8 mouse cellular contexts compared by ENCODE assay signal in genomic region chr19:10023304-10023758, GRCm38 (mm10). TPM values are rescaled to one million over a fixed set of nuclear protein-coding genes. Genes with fewer than 3 reads are reported as not detected.
DNase-seq lines count a peak whose midpoint lies in the region; ATAC-seq and TF ChIP-seq lines count a peak whose summit lies in the region.

No protein-coding gene starts in this region.

- H3K4me1 ChIP-seq in forebrain, embryonic 12.5 days = peaks cover 11% of the 10 kb centered on the region
- H3K4me1 ChIP-seq in forebrain, embryonic 15.5 days = peaks cover 20% of the 10 kb centered on the region
- peaks cover 10% of the 10 kb centered on the region for H3K4me1 ChIP-seq in liver, adult 2 months (ENCODE audit: control insufficient read depth, insufficient read depth, low read length)

- ATAC-seq in forebrain, embryonic 12.5 days (ENCODE audit: low FRiP score) = no peak
- no peak for ATAC-seq in forebrain, embryonic 15.5 days (replicated peaks)
- peak; percentile 51 for ATAC-seq in granulocyte monocyte progenitor cell, adult 5-6 weeks (replicated peaks; ENCODE audit: poor library complexity, severe bottlenecking)
- peak; percentile 58 for ATAC-seq in megakaryocyte, adult 5-6 weeks (ENCODE audit: poor library complexity, severe bottlenecking)

- 68% methylated on average over 9 of the region's 9 CpGs for WGBS in forebrain, embryonic 12.5 days
- whole genome bisulfite sequencing in forebrain, embryonic 15.5 days = 73% methylated on average over 9 of the region's 9 CpGs
- 68% methylated on average over 9 of the region's 9 CpGs for WGBS in liver, adult 2 months

- no peak for DNase-seq in liver, adult 2 months (ENCODE audit: extremely low read depth, low read depth, low spot score)
- no peak for DNase-seq in liver
- DNase-seq in left cerebral cortex, adult 18-20 months (ENCODE audit: low spot score in 2 of 2) = no peak
- no peak for DNase-seq in right cerebral cortex, postnatal 14 days

- H3K9ac ChIP-seq in forebrain, embryonic 12.5 days = no peak overlapping the region
- no peak overlapping the region for H3K9ac ChIP-seq in forebrain, embryonic 15.5 days (replicated peaks)
- H3K9ac ChIP-seq in liver, adult 2 months (ENCODE audit: low read depth, low read length) = no peak overlapping the region

- H3K4me2 ChIP-seq in forebrain, embryonic 12.5 days = no peak overlapping the region
- no peak overlapping the region for H3K4me2 ChIP-seq in forebrain, embryonic 15.5 days (replicated peaks)

- no peak for TF ChIP-seq POLR2A in liver, adult 2 months (IDR thresholded peaks at IDR 0.05; ENCODE audit: extremely low read depth, insufficient read depth, low read length)

- no peak overlapping the region for H3K4me3 ChIP-seq in forebrain, embryonic 12.5 days (replicated peaks)
- H3K4me3 ChIP-seq in forebrain, embryonic 15.5 days = no peak overlapping the region
- no peak overlapping the region for H3K4me3 ChIP-seq in liver, adult 2 months (ENCODE audit: insufficient read depth, low read depth, low read length)

- TF ChIP-seq CTCF in liver, adult 2 months (IDR thresholded peaks at IDR 0.05; ENCODE audit: low read depth, low read length) = 0 out of 2 replicates have a peak, but pooled peaks have one; percentile 4

- H3K79me2 ChIP-seq in liver, adult 2 months (ENCODE audit: control insufficient read depth, insufficient read depth, low read length) = no peaks in the 10 kb centered on the region

- no peaks in the 10 kb centered on the region for H3K9me3 ChIP-seq in forebrain, embryonic 12.5 days
- no peaks in the 10 kb centered on the region for H3K9me3 ChIP-seq in forebrain, embryonic 15.5 days

- 0 out of 2 replicates have a peak overlapping the region, but pooled peaks have one; percentile 9 for H3K27ac ChIP-seq in forebrain, embryonic 12.5 days
- H3K27ac ChIP-seq in forebrain, embryonic 15.5 days (replicated peaks) = no peak overlapping the region
- H3K27ac ChIP-seq in liver, adult 2 months (replicated peaks; ENCODE audit: insufficient read depth, low read depth, low read length) = peak overlapping the region; percentile 70

- H3K36me3 ChIP-seq in forebrain, embryonic 12.5 days (replicated peaks) = no peaks in the 10 kb centered on the region
- no peaks in the 10 kb centered on the region for H3K36me3 ChIP-seq in forebrain, embryonic 15.5 days
- no peaks in the 10 kb centered on the region for H3K36me3 ChIP-seq in liver, adult 2 months (ENCODE audit: control insufficient read depth, insufficient read depth, low read length)

- peaks cover 12% of the 10 kb centered on the region; the same call in 1 of the 2 replicates for H3K27me3 ChIP-seq in forebrain, embryonic 12.5 days
- H3K27me3 ChIP-seq in forebrain, embryonic 15.5 days = no peaks in the 10 kb centered on the region
- H3K27me3 ChIP-seq in liver, adult 2 months (ENCODE audit: control insufficient read depth, insufficient read depth, low read length) = no peaks in the 10 kb centered on the region

RNA-seq across cellular contexts. Expression of gene Fads3, which starts 18.0 kb away (rescaled TPM):
- 5.6 and 7.4 TPM in 2 replicates for polyA plus RNA-seq in forebrain, embryonic 12.5 days (2016; fragmentation: Nextera tagmentation; extraction: Ambion mirVana)
- 14.0 and 15.3 TPM in 2 replicates for polyA plus RNA-seq in forebrain, embryonic 15.5 days (2015; fragmentation: Nextera tagmentation; extraction: Ambion mirVana)
- 1.4 and 2.8 TPM in 2 replicates for total RNA-seq in liver, adult 2 months (2014; rRNA removed)
- polyA plus RNA-seq in liver, adult 2 months (2012; rRNA removed) = 4.8 TPM in 2 replicates
- total RNA-seq in granulocyte monocyte progenitor cell, adult 5-6 weeks (2014; fragmentation: Nextera tagmentation) = 0.38 and 0.97 TPM in 2 replicates
- total RNA-seq in granulocyte monocyte progenitor cell, adult 5-6 weeks (2017) = 0.22 and 1.4 TPM in 2 replicates
- 0.76 and 0.91 TPM in 2 replicates for total RNA-seq in megakaryocyte, adult 5-6 weeks (2015)
- total RNA-seq in megakaryocyte, adult 5-6 weeks (2017) = 1.8 and 1.9 TPM in 2 replicates
- 10 to 100 TPM; 32.2 to 32.6 TPM for total RNA-seq in left cerebral cortex, adult 18-20 months (2021)

RNA-seq across cellular contexts. Expression of gene Rab3il1, which starts 21.9 kb away (rescaled TPM):
- polyA plus RNA-seq in forebrain, embryonic 12.5 days (2016; fragmentation: Nextera tagmentation; extraction: Ambion mirVana) = 19.0 and 22.7 TPM in 2 replicates
- polyA plus RNA-seq in forebrain, embryonic 15.5 days (2015; fragmentation: Nextera tagmentation; extraction: Ambion mirVana) = 17.3 and 17.9 TPM in 2 replicates
- total RNA-seq in liver, adult 2 months (2014; rRNA removed) = 3.1 and 4.0 TPM in 2 replicates
- polyA plus RNA-seq in liver, adult 2 months (2012; rRNA removed) = 3.1 and 3.8 TPM in 2 replicates
- 3.7 and 8.2 TPM in 2 replicates for total RNA-seq in granulocyte monocyte progenitor cell, adult 5-6 weeks (2014; fragmentation: Nextera tagmentation)
- 1.9 and 2.8 TPM in 2 replicates for total RNA-seq in granulocyte monocyte progenitor cell, adult 5-6 weeks (2017)
- 3.1 and 5.6 TPM in 2 replicates for total RNA-seq in megakaryocyte, adult 5-6 weeks (2015)
- 7.1 and 11.8 TPM in 2 replicates for total RNA-seq in megakaryocyte, adult 5-6 weeks (2017)
- 10 to 100 TPM in 1 of 2 experiments, 1 to 10 TPM in 1; 9.6 to 10.2 TPM for total RNA-seq in left cerebral cortex, adult 18-20 months (2021)

RNA-seq across cellular contexts. Expression of gene Best1, which starts 21.9 kb away (rescaled TPM):
- polyA plus RNA-seq in forebrain, embryonic 12.5 days (2016; fragmentation: Nextera tagmentation; extraction: Ambion mirVana) = 1.1 and 1.4 TPM in 2 replicates
- 1.2 and 1.3 TPM in 2 replicates for polyA plus RNA-seq in forebrain, embryonic 15.5 days (2015; fragmentation: Nextera tagmentation; extraction: Ambion mirVana)
- not detected in 2 replicates for total RNA-seq in liver, adult 2 months (2014; rRNA removed)
- polyA plus RNA-seq in liver, adult 2 months (2012; rRNA removed) = 0.05 TPM in 1 of 2 replicates, not detected in the other
- total RNA-seq in granulocyte monocyte progenitor cell, adult 5-6 weeks (2014; fragmentation: Nextera tagmentation) = not detected in 2 replicates
- 0.09 TPM in 1 of 2 replicates, not detected in the other for total RNA-seq in granulocyte monocyte progenitor cell, adult 5-6 weeks (2017)
- total RNA-seq in megakaryocyte, adult 5-6 weeks (2015) = not detected in 2 replicates
- not detected in 2 replicates for total RNA-seq in megakaryocyte, adult 5-6 weeks (2017)
- 1 to 10 TPM; 1.0 to 1.1 TPM for total RNA-seq in left cerebral cortex, adult 18-20 months (2021)

RNA-seq across cellular contexts. Expression of gene Fth1, which starts 42.9 kb away (rescaled TPM):
- 1,239 and 1,358 TPM in 2 replicates for polyA plus RNA-seq in forebrain, embryonic 12.5 days (2016; fragmentation: Nextera tagmentation; extraction: Ambion mirVana)
- polyA plus RNA-seq in forebrain, embryonic 15.5 days (2015; fragmentation: Nextera tagmentation; extraction: Ambion mirVana) = 1,475 and 1,516 TPM in 2 replicates
- total RNA-seq in liver, adult 2 months (2014; rRNA removed) = 1,154 and 1,241 TPM in 2 replicates
- 7,340 and 8,771 TPM in 2 replicates for polyA plus RNA-seq in liver, adult 2 months (2012; rRNA removed)
- 806 and 810 TPM in 2 replicates for total RNA-seq in granulocyte monocyte progenitor cell, adult 5-6 weeks (2014; fragmentation: Nextera tagmentation)
- 350 and 359 TPM in 2 replicates for total RNA-seq in granulocyte monocyte progenitor cell, adult 5-6 weeks (2017)
- 1,271 and 1,296 TPM in 2 replicates for total RNA-seq in megakaryocyte, adult 5-6 weeks (2015)
- 513 and 615 TPM in 2 replicates for total RNA-seq in megakaryocyte, adult 5-6 weeks (2017)
- 1,000 to 10,000 TPM; 2,362 to 2,428 TPM for total RNA-seq in left cerebral cortex, adult 18-20 months (2021)

Comparison
In these comparisons a context has a peak if more than half of its experiments do, and no peak if none do; other contexts are left out.
1. ATAC-seq: peak in granulocyte monocyte progenitor cell, adult 5-6 weeks (single experiment) and megakaryocyte, adult 5-6 weeks (single experiment); none in forebrain, embryonic 12.5 days (single experiment) and forebrain, embryonic 15.5 days (single experiment).